Mouse (Mus musculus): ENCODE data around the gene Sash1. TPM values are rescaled to one million over a fixed set of nuclear protein-coding genes. Genes with fewer than 3 reads are reported as not detected.

Sash1 gene
- polyA plus RNA-seq, 1 experiment from 2014 or later: 2.2 TPM

GRCm38 (mm10) chr10:8813259-8813658 is 72.6 kb downstream of the Sash1 start:
- H3K9ac ChIP-seq (ENCODE audit: low read depth, low read length): no peak overlapping the region
- H3K27me3 ChIP-seq (ENCODE audit: control insufficient read depth, insufficient read depth, low read depth, low read length): no peaks in the 10 kb centered on the region
- no peak overlapping the region for H3K4me2 ChIP-seq (ENCODE audit: low read length)
- no peaks in the 10 kb centered on the region for H3K9me3 ChIP-seq (replicated peaks; ENCODE audit: control insufficient read depth, low read length, poor library complexity, severe bottlenecking)
- H3K4me3 ChIP-seq (ENCODE audit: low read depth, low read length): no peak overlapping the region
- H3K4me1 ChIP-seq (ENCODE audit: control insufficient read depth, insufficient read depth, low read length): no peaks in the 10 kb centered on the region; the same call in 1 of the 2 replicates
- no peak for ATAC-seq
- no peaks in the 10 kb centered on the region for H3K36me3 ChIP-seq (ENCODE audit: control insufficient read depth, insufficient read depth, low read length)
- H3K27ac ChIP-seq (ENCODE audit: low read length): no peak overlapping the region
- 85% methylated on average over 14 of the region's 14 CpGs for WGBS

GRCm38 (mm10) chr10:8812807-8813206 is 73.1 kb downstream of the Sash1 start:
- Histone ChIP-seq H3K36me3 (ENCODE audit: control insufficient read depth, insufficient read depth, low read length) (no peaks in the 10 kb centered on the region), H3K4me1 (ENCODE audit: control insufficient read depth, insufficient read depth, low read length) (no peaks in the 10 kb centered on the region; the same call in 1 of the 2 replicates), H3K9ac (ENCODE audit: low read depth, low read length) (no peak overlapping the region), H3K9me3 (replicated peaks; ENCODE audit: control insufficient read depth, low read length, poor library complexity, severe bottlenecking) (no peaks in the 10 kb centered on the region), H3K27ac (ENCODE audit: low read length) (no peak overlapping the region), H3K4me3 (ENCODE audit: low read depth, low read length) (no peak overlapping the region), H3K27me3 (ENCODE audit: control insufficient read depth, insufficient read depth, low read depth, low read length) (no peaks in the 10 kb centered on the region), H3K4me2 (ENCODE audit: low read length) (no peak overlapping the region)
- ATAC-seq: no peak
- 88% methylated on average over 8 of the region's 8 CpGs for WGBS

- no peak overlapping the region for H3K4me3 ChIP-seq (ENCODE audit: low read depth, low read length)
- H3K27ac ChIP-seq (ENCODE audit: low read length): no peak overlapping the region
- 92% methylated on average over 4 of the region's 4 CpGs for WGBS
Measured at GRCm38 (mm10) chr10:8811261-8812039, 74.4 kb downstream of the Sash1 start.

GRCm38 (mm10) chr10:8810496-8810895 is 75.4 kb downstream of the Sash1 start:
- no peaks in the 10 kb centered on the region for H3K36me3 ChIP-seq (ENCODE audit: control insufficient read depth, insufficient read depth, low read length)
- no peak for ATAC-seq
- WGBS: 36% methylated on average over 7 of the region's 7 CpGs

More at GRCm38 (mm10) chr10:8811261-8812039, 74.4 kb downstream of the Sash1 start:
- Histone ChIP-seq H3K27me3 (ENCODE audit: control insufficient read depth, insufficient read depth, low read depth, low read length) (no peaks in the 10 kb centered on the region), H3K4me1 (ENCODE audit: control insufficient read depth, insufficient read depth, low read length) (no peaks in the 10 kb centered on the region; the same call in 1 of the 2 replicates), H3K36me3 (ENCODE audit: control insufficient read depth, insufficient read depth, low read length) (no peaks in the 10 kb centered on the region), H3K4me2 (ENCODE audit: low read length) (no peak overlapping the region), H3K9ac (ENCODE audit: low read depth, low read length) (no peak overlapping the region), H3K9me3 (replicated peaks; ENCODE audit: control insufficient read depth, low read length, poor library complexity, severe bottlenecking) (no peaks in the 10 kb centered on the region)
- ATAC-seq: no peak

GRCm38 (mm10) chr10:8808383-8808782 is 77.5 kb downstream of the Sash1 start:
- Histone ChIP-seq H3K9me3 (replicated peaks; ENCODE audit: control insufficient read depth, low read length, poor library complexity, severe bottlenecking) (no peaks in the 10 kb centered on the region), H3K9ac (ENCODE audit: low read depth, low read length) (no peak overlapping the region), H3K4me1 (ENCODE audit: control insufficient read depth, insufficient read depth, low read length) (no peaks in the 10 kb centered on the region; the same call in 1 of the 2 replicates), H3K4me3 (ENCODE audit: low read depth, low read length) (no peak overlapping the region), H3K27me3 (ENCODE audit: control insufficient read depth, insufficient read depth, low read depth, low read length) (no peaks in the 10 kb centered on the region), H3K27ac (ENCODE audit: low read length) (no peak overlapping the region), H3K4me2 (ENCODE audit: low read length) (no peak overlapping the region), H3K36me3 (ENCODE audit: control insufficient read depth, insufficient read depth, low read length) (no peaks in the 10 kb centered on the region)
- WGBS: 94% methylated on average over 10 of the region's 10 CpGs
- no peak for ATAC-seq

More at GRCm38 (mm10) chr10:8810496-8810895, 75.4 kb downstream of the Sash1 start:
- Histone ChIP-seq H3K9ac (ENCODE audit: low read depth, low read length) (no peak overlapping the region), H3K27me3 (ENCODE audit: control insufficient read depth, insufficient read depth, low read depth, low read length) (no peaks in the 10 kb centered on the region), H3K27ac (ENCODE audit: low read length) (no peak overlapping the region), H3K4me2 (ENCODE audit: low read length) (no peak overlapping the region), H3K4me1 (ENCODE audit: control insufficient read depth, insufficient read depth, low read length) (no peaks in the 10 kb centered on the region; the same call in 1 of the 2 replicates), H3K9me3 (replicated peaks; ENCODE audit: control insufficient read depth, low read length, poor library complexity, severe bottlenecking) (no peaks in the 10 kb centered on the region), H3K4me3 (ENCODE audit: low read depth, low read length) (no peak overlapping the region)

DNA sequence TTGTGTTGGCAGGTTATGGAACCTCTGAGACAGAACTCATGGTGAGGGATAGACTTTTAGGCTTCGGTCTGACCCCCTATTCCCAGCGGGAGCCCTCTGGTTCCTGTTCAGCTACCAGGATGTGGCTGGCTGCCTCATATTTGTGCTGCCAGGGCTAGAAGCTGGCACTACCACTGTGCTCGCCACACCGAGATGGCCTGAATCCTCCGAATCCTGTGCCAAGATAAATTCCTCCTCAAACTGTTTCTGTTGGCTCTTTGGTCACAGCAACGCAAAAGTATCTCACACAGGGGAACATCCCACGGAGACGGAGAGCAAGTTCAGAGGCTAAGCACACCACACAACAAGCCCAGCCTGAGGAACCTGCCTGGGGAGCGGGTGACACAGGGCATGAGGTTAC is 78.3 kb downstream of the Sash1 start:
- ATAC-seq: no peak
- no peaks in the 10 kb centered on the region for H3K4me1 ChIP-seq (ENCODE audit: control insufficient read depth, insufficient read depth, low read length)
- H3K9me3 ChIP-seq (replicated peaks; ENCODE audit: control insufficient read depth, low read length, poor library complexity, severe bottlenecking): no peaks in the 10 kb centered on the region
- 92% methylated on average over 9 of the region's 9 CpGs for WGBS
- no peak overlapping the region for H3K4me3 ChIP-seq (ENCODE audit: low read depth, low read length)
- H3K27ac ChIP-seq (ENCODE audit: low read length): no peak overlapping the region
- H3K9ac ChIP-seq (ENCODE audit: low read depth, low read length): no peak overlapping the region
- H3K36me3 ChIP-seq (ENCODE audit: control insufficient read depth, insufficient read depth, low read length): no peaks in the 10 kb centered on the region
- no peak overlapping the region for H3K4me2 ChIP-seq (ENCODE audit: low read length)
- no peaks in the 10 kb centered on the region for H3K27me3 ChIP-seq (ENCODE audit: control insufficient read depth, insufficient read depth, low read depth, low read length)

DNA sequence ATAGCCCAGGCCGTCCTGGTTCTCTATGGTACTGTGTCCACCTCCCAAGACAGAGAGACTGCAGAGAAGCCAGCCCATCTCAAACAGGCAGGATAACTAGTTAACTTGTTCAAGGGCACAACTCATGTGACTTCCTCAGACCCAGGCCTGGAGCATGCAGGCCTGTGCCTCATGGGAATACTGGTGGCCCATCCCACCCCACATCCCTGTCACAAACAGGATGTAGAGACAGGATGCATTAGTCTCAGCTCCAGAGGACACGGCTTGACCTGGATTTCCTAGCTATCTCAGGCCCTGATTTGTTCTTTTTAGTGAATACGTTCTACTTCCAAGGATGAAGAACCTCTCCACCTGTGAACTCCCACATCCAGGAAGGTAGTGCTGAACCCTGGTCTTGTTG is 80.5 kb downstream of the Sash1 start:
- ATAC-seq: no peak
- peaks cover 17% of the 10 kb centered on the region for H3K4me1 ChIP-seq (ENCODE audit: control insufficient read depth, insufficient read depth, low read length)
- 91% methylated on average over 3 of the region's 3 CpGs for WGBS

GRCm38 (mm10) chr10:8804292-8804691 is 81.6 kb downstream of the Sash1 start:
- no peak overlapping the region for H3K27ac ChIP-seq (ENCODE audit: low read length)
- WGBS: 26% methylated on average over 8 of the region's 8 CpGs
- no peak for ATAC-seq

More for the DNA sequence above, 80.5 kb downstream of the Sash1 start:
- no peaks in the 10 kb centered on the region for H3K9me3 ChIP-seq (replicated peaks; ENCODE audit: control insufficient read depth, low read length, poor library complexity, severe bottlenecking)
- no peaks in the 10 kb centered on the region for H3K27me3 ChIP-seq (ENCODE audit: control insufficient read depth, insufficient read depth, low read depth, low read length)
- no peak overlapping the region for H3K4me3 ChIP-seq (ENCODE audit: low read depth, low read length)
- H3K4me2 ChIP-seq (ENCODE audit: low read length): no peak overlapping the region
- no peaks in the 10 kb centered on the region for H3K36me3 ChIP-seq (ENCODE audit: control insufficient read depth, insufficient read depth, low read length)
- H3K27ac ChIP-seq (ENCODE audit: low read length): no peak overlapping the region
- H3K9ac ChIP-seq (ENCODE audit: low read depth, low read length): no peak overlapping the region

GRCm38 (mm10) chr10:8801719-8802347 is 84.0 kb downstream of the Sash1 start:
- Histone ChIP-seq H3K27ac (ENCODE audit: low read length) (peak overlapping the region; percentile 47; the same call in 1 of the 2 replicates), H3K4me2 (ENCODE audit: low read length) (peak overlapping the region; percentile 42; the same call in 1 of the 2 replicates), H3K4me3 (ENCODE audit: low read depth, low read length) (no peak overlapping the region), H3K36me3 (ENCODE audit: control insufficient read depth, insufficient read depth, low read length) (no peaks in the 10 kb centered on the region; the same call in 1 of the 2 replicates), H3K9me3 (replicated peaks; ENCODE audit: control insufficient read depth, low read length, poor library complexity, severe bottlenecking) (no peaks in the 10 kb centered on the region), H3K9ac (ENCODE audit: low read depth, low read length) (no peak overlapping the region), H3K27me3 (ENCODE audit: control insufficient read depth, insufficient read depth, low read depth, low read length) (no peaks in the 10 kb centered on the region), H3K4me1 (ENCODE audit: control insufficient read depth, insufficient read depth, low read length) (peaks cover 17% of the 10 kb centered on the region)
- ATAC-seq: peak; percentile 44
- 63% methylated on average over 12 of the region's 12 CpGs for WGBS

More at GRCm38 (mm10) chr10:8804292-8804691, 81.6 kb downstream of the Sash1 start:
- Histone ChIP-seq H3K36me3 (ENCODE audit: control insufficient read depth, insufficient read depth, low read length) (no peaks in the 10 kb centered on the region), H3K4me1 (ENCODE audit: control insufficient read depth, insufficient read depth, low read length) (peaks cover 17% of the 10 kb centered on the region), H3K9me3 (replicated peaks; ENCODE audit: control insufficient read depth, low read length, poor library complexity, severe bottlenecking) (no peaks in the 10 kb centered on the region), H3K27me3 (ENCODE audit: control insufficient read depth, insufficient read depth, low read depth, low read length) (no peaks in the 10 kb centered on the region), H3K9ac (ENCODE audit: low read depth, low read length) (no peak overlapping the region), H3K4me3 (ENCODE audit: low read depth, low read length) (no peak overlapping the region), H3K4me2 (ENCODE audit: low read length) (no peak overlapping the region)
